Mouse (Mus musculus): ENCODE data around the gene Gm45233. TPM values are rescaled to one million over a fixed set of nuclear protein-coding genes. Genes with fewer than 3 reads are reported as not detected.

Gene Gm45233
- total RNA-seq, 2 experiments from 2014 or later: 0.53 TPM; not detected in 1

GRCm38 (mm10) chr7:43443126-43443916 is 607 bp upstream of the Gm45233 start:
- DNase-seq (ENCODE audit: low spot score in 2 of 2): peak; percentile 71
- intact Hi-C loops (cut with DNase I): loop anchor here (2.0 kb wide), 1 partner anchor 131 kb away; the partner anchor contains the start of gene Zfp715

GRCm38 (mm10) chr7:43447801-43448200 is 3.9 kb downstream of the Gm45233 start:
- DNase-seq (ENCODE audit: low spot score in 2 of 2): no peak
- intact Hi-C loops (cut with DNase I): no loop called here

GRCm38 (mm10) chr7:43448246-43448645 is 4.3 kb downstream of the Gm45233 start:
- intact Hi-C loops (cut with DNase I): no loop called here
- DNase-seq (ENCODE audit: low spot score in 2 of 2): no peak

- intact Hi-C loops (cut with DNase I): no loop called here
- DNase-seq (ENCODE audit: low spot score in 2 of 2): no peak
These were observed 5.9 kb downstream of the Gm45233 start for GRCm38 (mm10) chr7:43449811-43450210.

- intact Hi-C loops (cut with DNase I): no loop called here
- no peak for DNase-seq (ENCODE audit: low spot score in 2 of 2)
These were observed 7.8 kb downstream of the Gm45233 start for GRCm38 (mm10) chr7:43451726-43452125.

GRCm38 (mm10) chr7:43452609-43453008 is 8.7 kb downstream of the Gm45233 start:
- intact Hi-C loops (cut with DNase I): no loop called here
- DNase-seq (ENCODE audit: low spot score in 2 of 2): no peak

GRCm38 (mm10) chr7:43453599-43454355 is 9.8 kb downstream of the Gm45233 start:
- intact Hi-C loops (cut with DNase I): no loop called here
- DNase-seq (ENCODE audit: low spot score in 2 of 2): no peak

- DNase-seq (ENCODE audit: low spot score in 2 of 2): no peak
- intact Hi-C loops (cut with DNase I): no loop called here
These were observed 10.4 kb downstream of the Gm45233 start for GRCm38 (mm10) chr7:43454371-43454770.

GRCm38 (mm10) chr7:43462851-43463250 is 18.9 kb downstream of the Gm45233 start, which contains the start of gene Vsig10l:
Gene Vsig10l (plus strand): TSS chr7:43463151.
- intact Hi-C loops (cut with DNase I): no loop called here
- DNase-seq (ENCODE audit: low spot score in 2 of 2): no peak

GRCm38 (mm10) chr7:43463976-43464375 is 20.0 kb downstream of the Gm45233 start:
- DNase-seq (ENCODE audit: low spot score in 2 of 2): no peak
- intact Hi-C loops (cut with DNase I): no loop called here

- no peak for DNase-seq (ENCODE audit: low spot score in 2 of 2)
- intact Hi-C loops (cut with DNase I): loop anchor here (5.0 kb wide), 1 partner anchor 97 kb away; the partner anchor contains the start of gene Zfp658
These were observed 21.0 kb downstream of the Gm45233 start for GRCm38 (mm10) chr7:43464864-43465343.

GRCm38 (mm10) chr7:43465344-43466098 is 21.6 kb downstream of the Gm45233 start:
- peak; percentile 80 for DNase-seq (ENCODE audit: low spot score in 2 of 2)
- intact Hi-C loops (cut with DNase I): loop anchor here (1.0 to 5.0 kb wide), 2 partner anchors 42 to 97 kb away; partner anchors contain the start of gene Zfp658

GRCm38 (mm10) chr7:43466099-43466694 is 22.3 kb downstream of the Gm45233 start:
- DNase-seq (ENCODE audit: low spot score in 2 of 2): peak; percentile 73 to 80
- intact Hi-C loops (cut with DNase I): loop anchor here (1.0 to 5.0 kb wide), 2 partner anchors 43 to 96 kb away; partner anchors contain the start of gene Zfp658

GRCm38 (mm10) chr7:43470373-43470772 is 26.4 kb downstream of the Gm45233 start:
- intact Hi-C loops (cut with DNase I): loop anchor here (2.0 kb wide), 1 partner anchor 24 kb away; no protein-coding TSS in a partner anchor
- no peak for DNase-seq (ENCODE audit: low spot score in 2 of 2)

- DNase-seq (ENCODE audit: low spot score in 2 of 2): no peak
- intact Hi-C loops (cut with DNase I): no loop called here
These were observed 31.8 kb downstream of the Gm45233 start for GRCm38 (mm10) chr7:43475706-43476105.

GRCm38 (mm10) chr7:43476376-43476775 is 32.4 kb downstream of the Gm45233 start:
- no peak for DNase-seq (ENCODE audit: low spot score in 2 of 2)

GRCm38 (mm10) chr7:43481191-43481590 is 37.3 kb downstream of the Gm45233 start:
- peak; percentile 59 to 94 for DNase-seq (ENCODE audit: low spot score in 2 of 2)
- intact Hi-C loops (cut with DNase I): no loop called here

More at GRCm38 (mm10) chr7:43476376-43476775, 32.4 kb downstream of the Gm45233 start:
- intact Hi-C loops (cut with DNase I): no loop called here

- intact Hi-C loops (cut with DNase I): no loop called here
- DNase-seq (ENCODE audit: low spot score in 2 of 2): no peak
These were observed 38.3 kb downstream of the Gm45233 start for GRCm38 (mm10) chr7:43482090-43482716.

GRCm38 (mm10) chr7:43483236-43483635 is 39.3 kb downstream of the Gm45233 start:
- intact Hi-C loops (cut with DNase I): no loop called here
- no peak for DNase-seq (ENCODE audit: low spot score in 2 of 2)

Measured in left cerebral cortex, postnatal 25 days (tissue).